Mouse (Mus musculus): Measurements from ENCODE around the gene Jam3.

DNA sequence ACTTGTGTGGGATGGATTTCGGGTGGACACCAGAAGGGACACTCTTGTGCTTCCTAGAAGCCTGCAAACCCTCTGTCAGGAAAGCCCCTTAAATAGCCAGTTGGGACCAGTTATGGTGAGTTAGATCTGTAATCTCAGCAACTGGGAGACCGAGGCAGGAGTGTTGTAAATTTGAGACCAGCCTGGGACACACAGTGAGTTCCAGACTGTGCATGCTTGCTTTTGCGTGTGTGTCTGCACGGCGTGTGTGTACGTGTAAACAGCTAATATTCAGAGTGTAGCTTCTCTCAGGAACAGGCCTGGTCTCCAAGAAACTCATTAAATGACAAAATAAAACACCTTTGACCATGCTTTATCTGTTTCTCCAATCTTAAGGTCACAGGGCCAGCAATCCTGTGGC, 20.5 kb upstream of the Jam3 start:
- no peak for TF ChIP-seq CTCF (IDR thresholded peaks at IDR 0.05; ENCODE audit: borderline replicate concordance, extremely low read depth, insufficient read depth, insufficient read length)
- TF ChIP-seq POLR2A (IDR thresholded peaks at IDR 0.05; ENCODE audit: borderline replicate concordance, extremely low read depth, insufficient read depth, insufficient read length, poor library complexity, severe bottlenecking), result no peak
